Mouse (Mus musculus) myocyte (in vitro differentiated cells): Measurements from ENCODE around the gene Plscr1. TPM values are rescaled to one million over a fixed set of nuclear protein-coding genes. Genes with fewer than 3 reads are reported as not detected.

Source experiments
- H3K27me3 ChIP-seq: one replicate; pipeline ENCODE4 v1.6.1; 2011; ENCODE audit not compliant: control insufficient read depth, insufficient read depth, insufficient read length
- H3K36me3 ChIP-seq: one replicate; pipeline ENCODE4 v1.6.1; 2011; ENCODE audit not compliant: control insufficient read depth, insufficient read depth
- H3K4me2 ChIP-seq: one replicate; pipeline ENCODE4 v1.6.1; 2011; ENCODE audit warnings: low read depth, control low read depth
- H3K4me3 ChIP-seq: one replicate; pipeline ENCODE4 v1.5.1; 2011; ENCODE audit warnings: mild to moderate bottlenecking, control low read depth, moderate library complexity
- H3K79me2 ChIP-seq: one replicate; pipeline ENCODE4 v1.6.1; 2011; ENCODE audit not compliant: control insufficient read depth, insufficient read depth
- H3ac ChIP-seq: one replicate; pipeline ENCODE4 v1.6.1; 2011; ENCODE audit not compliant: control insufficient read depth, insufficient read length
- CEBPB ChIP-seq: IDR thresholded peaks from 2 replicates; pipeline ENCODE4 v1.6.1; 2011; ENCODE audit warnings: mild to moderate bottlenecking, moderate library complexity; ENCODE audit not compliant: poor library complexity, insufficient read depth, severe bottlenecking
- E2F4 ChIP-seq: IDR thresholded peaks from one replicate; pipeline ENCODE4 v1.6.1; 2011; ENCODE audit warnings: mild to moderate bottlenecking, control low read depth, moderate library complexity; ENCODE audit not compliant: insufficient read depth
- MAX ChIP-seq: IDR thresholded peaks from one replicate; pipeline ENCODE4 v1.6.1; 2011; ENCODE audit warnings: low read depth, mild to moderate bottlenecking, control low read depth
- MYOD1 ChIP-seq, 3 experiments: IDR thresholded peaks; one replicate each; pipeline ENCODE4 v1.6.1; 2011; ENCODE audit warnings: control low read depth in 2 of 3, low read depth in 2 of 3, mild to moderate bottlenecking in 2 of 3, moderate library complexity in 1 of 3; ENCODE audit not compliant: insufficient read length in 2 of 3, control insufficient read depth in 1 of 3
- MYOG ChIP-seq, 3 experiments: IDR thresholded peaks; one replicate each; pipeline ENCODE4 v1.6.1; 2011; ENCODE audit warnings: control low read depth in 2 of 3, low read depth in 2 of 3, mild to moderate bottlenecking in 2 of 3; ENCODE audit not compliant: insufficient read length in 2 of 3, control insufficient read depth in 1 of 3, insufficient read depth in 1 of 3
- POLR2A ChIP-seq: IDR thresholded peaks from one replicate; pipeline ENCODE4 v1.6.1; 2011; ENCODE audit warnings: low read depth, mild to moderate bottlenecking, control low read depth, moderate library complexity; ENCODE audit not compliant: insufficient read length
- POLR2AphosphoS2 ChIP-seq: IDR thresholded peaks from one replicate; pipeline ENCODE4 v1.6.1; 2011; ENCODE audit warnings: low read depth, control low read depth; ENCODE audit not compliant: insufficient read length
- REST ChIP-seq: IDR thresholded peaks from one replicate; pipeline ENCODE4 v1.6.1; 2011; ENCODE audit warnings: mild to moderate bottlenecking, control low read depth, moderate library complexity; ENCODE audit not compliant: insufficient read depth, insufficient read length
- SRF ChIP-seq: IDR thresholded peaks from one replicate; pipeline ENCODE4 v1.6.1; 2011; ENCODE audit warnings: low read depth; ENCODE audit not compliant: control insufficient read depth, insufficient read length
- TCF12 ChIP-seq: IDR thresholded peaks from one replicate; pipeline ENCODE4 v1.6.1; 2011; ENCODE audit warnings: mild to moderate bottlenecking, control low read depth; ENCODE audit not compliant: poor library complexity, insufficient read depth, severe bottlenecking
- TCF3 ChIP-seq: IDR thresholded peaks from one replicate; pipeline ENCODE4 v1.6.1; 2011; ENCODE audit warnings: low read depth, control low read depth; ENCODE audit not compliant: insufficient read length
- USF1 ChIP-seq: IDR thresholded peaks from one replicate; pipeline ENCODE4 v1.6.1; 2011; ENCODE audit warnings: low read depth, mild to moderate bottlenecking, control low read depth, moderate library complexity
- polyA plus RNA-seq: library from polyadenylated mRNA; unstranded; fragments of >200 nt; fragmentation: generic; extraction: Trizol; gene quantifications from one replicate; pipeline ENCODE4 v1.2.1, GENCODE M21; 2012; ENCODE audit warnings: missing spikeins

Gene Plscr1
- polyA plus RNA-seq, 1 experiment: 17.7 TPM

GRCm38 (mm10) chr9:92282563-92283171, 33.1 kb downstream of the Plscr1 start:
- peaks cover 5% of the 10 kb centered on the region for H3K79me2 ChIP-seq
- H3ac ChIP-seq: no peak overlapping the region
- peak overlapping the region; percentile 48 for H3K4me2 ChIP-seq
- no peak for TF ChIP-seq USF1
- TF ChIP-seq TCF12: no peak
- no peak for TF ChIP-seq POLR2A
- no peak for TF ChIP-seq REST
- TF ChIP-seq E2F4: no peak
- no peak for TF ChIP-seq MYOG (IDR thresholded peaks at IDR 0.05; ENCODE audit: control insufficient read depth in 1 of 3, insufficient read depth in 1 of 3, insufficient read length in 2 of 3, low read depth in 2 of 3)
- no peak for TF ChIP-seq POLR2AphosphoS2
- TF ChIP-seq CEBPB: no peak
- TF ChIP-seq TCF3: no peak
- TF ChIP-seq SRF: no peak
- TF ChIP-seq MYOD1 (IDR thresholded peaks at IDR 0.05; ENCODE audit: control insufficient read depth in 1 of 3, insufficient read length in 2 of 3, low read depth in 2 of 3): no peak
- TF ChIP-seq MAX: no peak
- no peaks in the 10 kb centered on the region for H3K36me3 ChIP-seq
- no peak overlapping the region for H3K4me3 ChIP-seq
- no peaks in the 10 kb centered on the region for H3K27me3 ChIP-seq

- Histone ChIP-seq H3K36me3 (no peaks in the 10 kb centered on the region), H3K27me3 (no peaks in the 10 kb centered on the region), H3ac (no peak overlapping the region), H3K4me3 (no peak overlapping the region), H3K4me2 (no peak overlapping the region), H3K79me2 (no peaks in the 10 kb centered on the region)
- no peak for TF ChIP-seq MAX
These were observed 40.1 kb downstream of the Plscr1 start for GRCm38 (mm10) chr9:92289675-92290074.

- H3K36me3 ChIP-seq: no peaks in the 10 kb centered on the region
- no peak for TF ChIP-seq E2F4
- TF ChIP-seq REST: no peak
- no peak for TF ChIP-seq SRF
- peak in 2 of 3 experiments; percentile 34 to 74 for TF ChIP-seq MYOD1 (IDR thresholded peaks at IDR 0.05; ENCODE audit: control insufficient read depth in 1 of 3, insufficient read length in 2 of 3, low read depth in 2 of 3)
- TF ChIP-seq POLR2AphosphoS2: no peak
- no peak for TF ChIP-seq POLR2A
- TF ChIP-seq MAX: no peak
- TF ChIP-seq TCF3: no peak
- no peaks in the 10 kb centered on the region for H3K27me3 ChIP-seq
- no peak overlapping the region for H3K4me2 ChIP-seq
- H3K4me3 ChIP-seq: no peak overlapping the region
- no peaks in the 10 kb centered on the region for H3K79me2 ChIP-seq
- no peak overlapping the region for H3ac ChIP-seq
These were observed 42.6 kb downstream of the Plscr1 start for GRCm38 (mm10) chr9:92292169-92292568.

- no peak overlapping the region for H3ac ChIP-seq
- H3K4me2 ChIP-seq: no peak overlapping the region
- no peaks in the 10 kb centered on the region for H3K27me3 ChIP-seq
- no peaks in the 10 kb centered on the region for H3K79me2 ChIP-seq
- H3K36me3 ChIP-seq: no peaks in the 10 kb centered on the region
- TF ChIP-seq REST: no peak
- no peak for TF ChIP-seq TCF12
- TF ChIP-seq CEBPB: no peak
- TF ChIP-seq MAX: no peak
- no peak for TF ChIP-seq POLR2AphosphoS2
- TF ChIP-seq USF1: no peak
- TF ChIP-seq MYOD1 (IDR thresholded peaks at IDR 0.05; ENCODE audit: control insufficient read depth in 1 of 3, insufficient read length in 2 of 3, low read depth in 2 of 3): no peak
- TF ChIP-seq MYOG (IDR thresholded peaks at IDR 0.05; ENCODE audit: control insufficient read depth in 1 of 3, insufficient read depth in 1 of 3, insufficient read length in 2 of 3, low read depth in 2 of 3): no peak
- TF ChIP-seq POLR2A: no peak
- TF ChIP-seq TCF3: no peak
- no peak for TF ChIP-seq E2F4
- no peak for TF ChIP-seq SRF
- no peak overlapping the region for H3K4me3 ChIP-seq
These were observed 43.4 kb downstream of the Plscr1 start for GRCm38 (mm10) chr9:92292922-92293321.

GRCm38 (mm10) chr9:92293560-92294548, 44.3 kb downstream of the Plscr1 start:
- Histone ChIP-seq H3K4me2 (no peak overlapping the region), H3K27me3 (no peaks in the 10 kb centered on the region), H3K36me3 (no peaks in the 10 kb centered on the region), H3ac (no peak overlapping the region), H3K79me2 (no peaks in the 10 kb centered on the region), H3K4me3 (no peak overlapping the region)
- TF ChIP-seq POLR2A: no peak
- TF ChIP-seq MAX: no peak
- TF ChIP-seq TCF3: no peak
